Mouse (Mus musculus) lung, embryonic 14.5 days (tissue): ENCODE measurements at regions not wholly inside any gene's neighbourhood (a gene's known extent, or its start where the extent isn't known, plus 50 kb on each side); places are given as distances from the start of the nearest gene placed in this dataset.

Experiments used
- ATAC-seq: fragments of 200-750 bp; cut with Nextera tagmentation; 2 replicates; pipeline ENCODE4 v1.8.0; 2017; ENCODE audit warnings: mild to moderate bottlenecking, moderate TSS enrichment, moderate library complexity; ENCODE audit not compliant: insufficient read depth
- DNase-seq: peaks from one replicate; pipeline ENCODE4 v3.0.0-alpha.2; 2015
- H3K27ac ChIP-seq: fragments of 300-500 bp; sonication (generic); 2 replicates; pipeline ENCODE4 v1.5.1; 2014; ENCODE audit warnings: low read depth, mild to moderate bottlenecking, moderate library complexity
- H3K27me3 ChIP-seq: fragments of 300-500 bp; sonication (generic); 2 replicates; pipeline ENCODE4 v1.6.1; 2014; ENCODE audit warnings: low read length, control low read depth; ENCODE audit not compliant: insufficient read depth
- H3K36me3 ChIP-seq: fragments of 300-500 bp; sonication (generic); 2 replicates; pipeline ENCODE4 v1.6.1; 2014; ENCODE audit warnings: control low read depth; ENCODE audit not compliant: insufficient read depth
- H3K4me1 ChIP-seq: fragments of 300-500 bp; sonication (generic); 2 replicates; pipeline ENCODE4 v1.6.1; 2014; ENCODE audit warnings: antibody characterized with exemption, control low read depth; ENCODE audit not compliant: insufficient read depth
- H3K4me2 ChIP-seq: fragments of 300-500 bp; sonication (generic); 2 replicates; pipeline ENCODE4 v1.6.1; 2014; ENCODE audit warnings: mild to moderate bottlenecking
- H3K4me3 ChIP-seq: fragments of 300-500 bp; sonication (generic); 2 replicates; pipeline ENCODE4 v1.5.1; 2014; ENCODE audit warnings: low read depth, low read length
- H3K9ac ChIP-seq: fragments of 300-500 bp; sonication (generic); 2 replicates; pipeline ENCODE4 v1.6.1; 2014
- H3K9me3 ChIP-seq: fragments of 300-500 bp; sonication (generic); 2 replicates; pipeline ENCODE4 v1.6.1; 2016; ENCODE audit warnings: low read depth, low read length, control low read depth
- CTCF ChIP-seq: IDR thresholded peaks from 2 replicates; pipeline ENCODE4 v1.5.1; 2016; ENCODE audit warnings: antibody characterized with exemption, low read depth
- WGBS: fragments of 180-500 bp; shearing (Covaris S2); extraction: QIAGEN DNeasy Blood & Tissue Kit; methylation state at CpG from one replicate; pipeline ENCODE4 v1.1.7; 2014; 5-methylcytosine and 5-hydroxymethylcytosine counted together

GRCm38 (mm10) chr5:111649012-111649411 lies 84.7 kb upstream of the Gm26897 start:
- no peak overlapping the region for H3K4me3 ChIP-seq
- H3K4me1 ChIP-seq = peaks cover 18% of the 10 kb centered on the region
- H3K27me3 ChIP-seq = no peaks in the 10 kb centered on the region
- 0 out of 2 replicates have a peak overlapping the region, but pooled peaks have one; percentile 1 for H3K4me2 ChIP-seq
- H3K9ac ChIP-seq = no peak overlapping the region
- 11% methylated on average over 10 of the region's 10 CpGs for WGBS
- TF ChIP-seq CTCF = no peak
- DNase-seq (peak; percentile 92), ATAC-seq (peak; percentile 69)
- H3K27ac ChIP-seq = peak overlapping the region; percentile 50; the same call in 1 of the 2 replicates
- H3K36me3 ChIP-seq = no peaks in the 10 kb centered on the region
- no peaks in the 10 kb centered on the region for H3K9me3 ChIP-seq

DNA sequence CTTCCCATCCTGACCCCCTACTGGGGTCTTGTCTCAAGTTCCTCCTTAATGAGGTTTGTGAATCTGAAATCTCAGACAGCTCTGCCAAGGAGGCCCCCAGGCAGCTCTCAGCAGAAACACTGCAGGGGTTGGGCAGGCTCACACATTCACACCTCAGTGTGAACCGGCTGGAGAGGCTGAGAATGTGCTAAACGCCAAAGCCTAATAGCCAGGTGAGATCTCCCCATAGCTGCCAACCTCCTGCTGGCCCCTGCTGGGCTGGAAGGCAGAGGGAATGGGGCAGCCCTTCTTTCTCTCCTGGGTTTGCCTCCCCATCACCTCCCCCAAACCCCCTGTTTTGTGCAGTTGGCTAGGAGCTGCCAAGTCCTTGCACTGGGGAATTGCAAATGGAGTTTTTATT lies 81.3 kb upstream of the Gm26897 start:
- H3K4me3 ChIP-seq = no peak overlapping the region
- no peaks in the 10 kb centered on the region for H3K36me3 ChIP-seq
- no peak for TF ChIP-seq CTCF
- H3K9me3 ChIP-seq = no peaks in the 10 kb centered on the region
- H3K27ac ChIP-seq = no peak overlapping the region
- H3K4me2 ChIP-seq = no peak overlapping the region
- DNase-seq (no peak), ATAC-seq (no peak)
- no peaks in the 10 kb centered on the region for H3K27me3 ChIP-seq
- H3K4me1 ChIP-seq = peaks cover 18% of the 10 kb centered on the region
- WGBS = 25% methylated on average over 2 of the region's 2 CpGs
- no peak overlapping the region for H3K9ac ChIP-seq

DNA sequence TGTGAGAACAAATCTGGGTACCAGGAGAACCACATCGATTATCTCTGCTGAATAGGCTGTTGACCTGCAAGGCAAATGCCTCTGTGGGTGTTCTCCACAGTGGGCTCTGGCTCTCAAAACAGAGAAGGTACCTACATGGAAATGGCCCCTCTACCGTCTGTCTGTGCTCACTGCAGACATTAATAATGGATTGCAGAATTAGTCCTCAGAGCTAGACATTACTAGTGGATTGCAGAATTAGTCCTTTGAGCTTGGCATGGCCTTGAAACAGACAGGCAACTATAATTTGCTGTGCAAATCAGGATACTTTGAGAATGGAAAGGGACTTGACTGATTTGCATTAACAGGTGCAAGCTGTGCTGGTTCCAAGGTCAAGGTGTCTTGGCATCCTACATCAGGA lies 77.3 kb upstream of the Gm26897 start:
- Histone ChIP-seq H3K9me3 (no peaks in the 10 kb centered on the region), H3K4me2 (no peak overlapping the region), H3K4me3 (no peak overlapping the region), H3K36me3 (no peaks in the 10 kb centered on the region), H3K27ac (no peak overlapping the region), H3K4me1 (no peaks in the 10 kb centered on the region), H3K27me3 (no peaks in the 10 kb centered on the region), H3K9ac (no peak overlapping the region)
- TF ChIP-seq CTCF = no peak
- WGBS = 58% methylated on average over 2 of the region's 2 CpGs
- no peak for ATAC-seq
- DNase-seq = no peak

DNA sequence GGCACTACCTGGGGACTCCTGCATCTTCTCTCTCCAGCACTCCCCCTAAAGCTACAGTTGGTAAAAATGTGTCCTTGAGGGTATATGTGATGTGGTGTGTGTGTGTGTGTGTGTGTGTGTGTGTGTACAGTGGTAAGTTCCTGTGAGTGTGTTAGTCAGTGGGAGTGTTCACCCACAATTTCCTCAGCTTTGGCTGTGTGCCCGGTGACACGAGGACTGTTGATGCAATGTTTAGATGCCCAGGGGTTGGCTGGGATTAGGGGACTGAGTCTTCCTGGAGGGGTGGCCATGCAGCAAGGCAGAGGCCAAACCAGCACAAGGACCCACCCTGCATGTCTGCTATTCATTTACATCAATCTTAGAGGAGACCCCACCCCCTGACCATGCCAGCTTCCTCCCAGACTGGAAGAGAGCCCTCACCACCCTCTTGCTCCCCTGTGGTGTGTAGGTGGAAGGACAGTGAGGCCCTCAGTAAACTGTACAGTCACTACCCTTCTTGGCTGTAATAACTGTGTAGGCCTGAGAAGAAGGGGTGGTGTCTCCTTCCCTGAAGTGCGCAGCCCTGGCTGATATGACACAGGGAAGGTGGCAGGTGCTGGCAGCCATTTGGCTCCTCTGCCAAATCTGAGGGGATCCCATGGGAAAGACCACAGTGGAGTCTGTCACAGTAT lies 75.8 kb upstream of the Gm26897 start:
- ATAC-seq = peak; percentile 35; the same call in 1 of the 2 replicates
- Histone ChIP-seq H3K27ac (no peak overlapping the region), H3K9me3 (no peaks in the 10 kb centered on the region), H3K4me1 (no peaks in the 10 kb centered on the region), H3K9ac (no peak overlapping the region), H3K36me3 (no peaks in the 10 kb centered on the region), H3K27me3 (no peaks in the 10 kb centered on the region), H3K4me3 (no peak overlapping the region), H3K4me2 (no peak overlapping the region)
- TF ChIP-seq CTCF = no peak
- DNase-seq = peak; percentile 59
- 59% methylated on average over 3 of the region's 3 CpGs for WGBS

GRCm38 (mm10) chr5:111659229-111659628 lies 74.5 kb upstream of the Gm26897 start:
- Histone ChIP-seq H3K4me1 (no peaks in the 10 kb centered on the region), H3K36me3 (no peaks in the 10 kb centered on the region), H3K27me3 (no peaks in the 10 kb centered on the region), H3K27ac (no peak overlapping the region), H3K9me3 (no peaks in the 10 kb centered on the region), H3K4me3 (no peak overlapping the region), H3K9ac (no peak overlapping the region), H3K4me2 (no peak overlapping the region)
- 86% methylated on average over 3 of the region's 3 CpGs for WGBS
- no peak for TF ChIP-seq CTCF
- no peak for ATAC-seq
- no peak for DNase-seq

DNA sequence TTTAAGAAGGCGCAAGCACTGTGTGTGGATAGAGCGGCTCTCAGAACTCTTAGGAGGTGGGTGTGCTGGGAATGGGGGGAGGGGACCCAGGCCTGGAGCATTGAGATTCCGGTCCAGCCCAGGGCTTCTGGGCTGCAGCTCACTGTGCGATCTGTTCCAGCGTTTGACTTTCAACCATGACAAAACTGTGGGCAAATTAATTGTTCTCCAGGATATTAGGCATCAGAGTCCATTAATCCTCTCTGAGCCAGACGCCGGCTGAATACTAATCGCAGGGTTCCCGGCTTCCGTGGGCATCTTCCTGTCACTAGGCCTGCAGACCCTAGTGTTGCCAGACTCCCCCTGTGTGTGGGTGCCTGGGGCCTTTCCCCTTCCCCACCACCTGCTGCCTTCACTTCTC lies 73.3 kb upstream of the Gm26897 start:
- no peak overlapping the region for H3K4me2 ChIP-seq
- H3K4me3 ChIP-seq = no peak overlapping the region
- H3K36me3 ChIP-seq = no peaks in the 10 kb centered on the region
- ATAC-seq (no peak), DNase-seq (no peak)
- WGBS = 57% methylated on average over 10 of the region's 10 CpGs
- no peaks in the 10 kb centered on the region for H3K27me3 ChIP-seq
- no peaks in the 10 kb centered on the region for H3K4me1 ChIP-seq
- no peak overlapping the region for H3K9ac ChIP-seq
- no peaks in the 10 kb centered on the region for H3K9me3 ChIP-seq
- TF ChIP-seq CTCF = no peak
- no peak overlapping the region for H3K27ac ChIP-seq

DNA sequence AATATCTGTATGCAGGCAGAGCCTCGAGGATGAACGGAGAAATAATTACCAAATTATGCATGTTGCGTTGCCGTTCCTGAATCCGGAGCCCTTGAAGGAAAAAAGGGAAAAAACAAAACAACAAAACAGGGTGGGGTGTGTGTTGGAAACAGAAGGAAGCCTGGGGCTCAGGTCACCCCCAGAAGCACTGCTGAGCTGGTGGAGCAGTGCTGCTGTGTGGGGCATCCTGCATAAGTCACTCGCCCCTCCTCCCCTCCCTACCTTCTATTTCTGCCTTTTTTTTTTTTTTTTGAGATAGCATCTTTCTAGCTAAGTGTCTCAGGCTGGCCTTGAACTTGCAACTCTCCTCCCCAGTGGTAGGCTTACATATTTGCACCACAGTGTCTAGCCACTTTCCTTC lies 72.8 kb upstream of the Gm26897 start:
- Histone ChIP-seq H3K9me3 (no peaks in the 10 kb centered on the region), H3K27me3 (no peaks in the 10 kb centered on the region), H3K4me1 (no peaks in the 10 kb centered on the region), H3K36me3 (no peaks in the 10 kb centered on the region), H3K4me2 (no peak overlapping the region), H3K9ac (no peak overlapping the region), H3K27ac (no peak overlapping the region), H3K4me3 (no peak overlapping the region)
- DNase-seq (no peak), ATAC-seq (no peak)
- WGBS = 79% methylated on average over 6 of the region's 6 CpGs
- TF ChIP-seq CTCF = no peak
